Mouse (Mus musculus): Measurements from ENCODE around the gene Trmt10b. TPM values are rescaled to one million over a fixed set of nuclear protein-coding genes. Genes with fewer than 3 reads are reported as not detected.

Trmt10b gene
- 1 to 10 TPM; 4.0 to 6.2 TPM for total RNA-seq (2021)
- long read RNA-seq, experiment 1, transcript Trmt10b-201 (9 exons, 2,064 nt): major isoform, 6 of 9 reads
- long read RNA-seq, experiment 1, partial matches to known transcripts: 0 of 9 reads
- long read RNA-seq, experiment 1, other reads (novel, unspliced or antisense): 3 of 9 reads
- long read RNA-seq, experiment 2, transcript Trmt10b-201 (9 exons, 2,064 nt): major isoform, 11 of 14 reads
- long read RNA-seq, experiment 2, partial matches to known transcripts: 0 of 14 reads
- long read RNA-seq, experiment 2, other reads (novel, unspliced or antisense): 3 of 14 reads

DNA sequence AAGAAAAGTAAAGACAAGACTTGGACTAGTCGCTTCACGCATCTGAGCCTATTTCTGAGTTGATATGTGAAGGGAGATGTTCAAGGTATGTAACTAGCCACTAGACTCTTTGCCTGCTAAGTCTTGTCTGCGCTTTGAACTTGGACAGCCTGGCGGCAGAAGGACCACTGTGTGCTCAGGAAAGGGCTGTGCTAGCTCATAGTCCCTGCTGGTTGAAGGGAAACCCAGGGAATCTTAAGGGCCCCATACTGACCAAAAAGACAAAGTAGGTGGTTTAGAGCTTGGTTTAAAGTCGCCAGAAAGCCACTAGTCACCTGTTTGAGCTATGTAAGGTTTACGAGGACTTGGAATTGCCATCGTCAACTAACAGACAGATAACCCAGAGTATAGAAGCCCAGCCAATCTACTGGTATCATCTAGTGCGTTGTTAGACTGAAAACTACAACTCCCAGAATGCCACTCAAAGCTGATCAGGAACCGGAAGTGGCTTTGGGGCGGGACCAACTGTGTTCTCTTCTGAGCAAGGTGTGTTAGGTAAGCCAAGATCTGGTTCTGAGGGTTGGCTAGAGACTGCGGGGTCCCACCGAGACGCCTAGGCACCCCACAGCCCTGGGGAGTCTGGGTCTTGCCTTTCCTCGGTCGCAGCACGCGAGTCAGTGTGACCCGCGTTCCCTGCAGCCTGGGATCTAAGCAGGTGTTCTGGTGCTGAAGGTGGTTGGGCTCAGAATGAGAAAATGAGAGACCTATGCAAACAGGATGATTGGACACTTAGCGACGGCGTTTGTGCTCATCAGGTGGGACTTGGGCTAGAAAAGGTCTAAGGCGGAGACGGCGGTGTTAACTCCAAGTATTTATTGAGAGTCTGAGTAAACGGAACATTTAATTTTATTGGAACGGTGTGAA, at the start of gene Trmt10b:
Trmt10b (plus strand) TSS at position 466 of the 903 bp plus-strand sequence.
- peak; percentile 55 for DNase-seq

DNA sequence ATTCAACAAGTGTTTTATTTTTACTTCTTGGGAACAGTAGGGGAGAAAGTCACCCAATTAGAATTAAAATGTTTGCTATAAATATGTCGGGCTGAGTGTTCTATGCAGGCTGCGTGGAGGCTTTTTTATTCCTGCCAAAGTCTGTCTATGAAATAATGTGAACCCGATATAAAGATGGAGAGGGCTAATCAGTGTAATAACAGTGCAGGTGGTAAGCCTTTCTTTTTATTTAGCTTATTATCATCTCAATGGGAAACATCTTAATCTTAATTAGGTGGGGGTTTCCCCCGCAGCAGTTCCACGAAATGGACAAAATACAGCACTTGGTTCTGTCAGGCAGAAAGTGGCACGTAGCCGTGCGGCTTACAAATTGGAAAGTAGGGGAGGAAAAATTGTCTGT, 45.7 kb upstream of the Trmt10b start:
- no peak for DNase-seq

- DNase-seq: no peak
Observed at GRCm38 (mm10) chr4:45252861-45253262, 44.1 kb upstream of the Trmt10b start.

GRCm38 (mm10) chr4:45253839-45254601, 42.9 kb upstream of the Trmt10b start:
- DNase-seq: no peak

DNA sequence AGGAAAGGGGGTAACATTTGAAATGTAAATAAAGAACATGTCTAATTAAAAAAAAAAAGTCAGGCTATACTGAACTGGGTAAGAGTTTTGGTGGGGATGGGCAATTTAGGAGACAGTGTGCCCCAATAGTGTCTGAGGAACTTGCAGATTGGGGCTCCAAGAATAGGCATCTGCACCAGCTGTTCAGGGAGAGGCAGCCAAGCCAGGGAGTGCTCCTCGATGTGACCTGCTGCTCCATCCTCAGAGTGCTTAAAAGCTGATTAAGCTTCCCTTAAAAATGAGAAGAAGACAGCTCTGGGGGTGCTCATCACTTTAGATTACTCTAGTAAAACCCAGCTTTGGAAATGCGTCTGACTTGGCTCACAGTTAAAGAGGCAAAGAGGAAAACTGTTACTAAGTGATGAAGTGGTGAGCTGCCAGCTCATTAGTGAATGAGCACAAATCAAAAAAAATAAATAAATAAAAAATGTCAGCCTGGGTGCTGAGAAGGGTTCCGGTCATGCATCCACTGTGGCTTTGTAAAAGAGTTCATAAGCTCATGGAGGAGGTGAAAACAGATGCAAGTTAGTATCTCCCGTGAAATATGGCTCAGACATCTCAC, 37.6 kb upstream of the Trmt10b start:
- DNase-seq: no peak

- no peak for DNase-seq
Observed at GRCm38 (mm10) chr4:45261551-45261950, 35.4 kb upstream of the Trmt10b start.

DNA sequence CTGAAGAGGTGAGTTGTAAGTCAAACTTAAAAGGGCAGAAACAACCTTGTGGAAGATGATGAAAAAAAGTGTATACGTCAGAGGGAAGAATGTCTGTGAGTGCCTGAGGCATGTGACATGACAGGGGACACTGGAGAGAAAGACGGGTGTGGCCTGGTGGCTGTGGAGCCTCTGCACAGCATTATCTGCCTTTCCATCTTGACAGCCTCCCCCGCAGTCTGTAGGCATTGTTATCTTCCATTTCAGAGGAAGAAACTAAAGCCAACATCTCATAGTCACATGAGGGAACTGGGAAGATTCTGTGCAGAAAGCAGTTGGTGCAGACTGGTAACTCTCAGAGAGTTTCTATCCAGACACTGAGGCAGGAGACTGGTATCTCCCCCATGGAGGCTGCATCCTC, 29.0 kb upstream of the Trmt10b start:
- no peak for DNase-seq

GRCm38 (mm10) chr4:45271041-45271452, 25.9 kb upstream of the Trmt10b start:
- peak; percentile 71 for DNase-seq

- DNase-seq: no peak
Observed at GRCm38 (mm10) chr4:45275770-45276169, 21.2 kb upstream of the Trmt10b start.

DNA sequence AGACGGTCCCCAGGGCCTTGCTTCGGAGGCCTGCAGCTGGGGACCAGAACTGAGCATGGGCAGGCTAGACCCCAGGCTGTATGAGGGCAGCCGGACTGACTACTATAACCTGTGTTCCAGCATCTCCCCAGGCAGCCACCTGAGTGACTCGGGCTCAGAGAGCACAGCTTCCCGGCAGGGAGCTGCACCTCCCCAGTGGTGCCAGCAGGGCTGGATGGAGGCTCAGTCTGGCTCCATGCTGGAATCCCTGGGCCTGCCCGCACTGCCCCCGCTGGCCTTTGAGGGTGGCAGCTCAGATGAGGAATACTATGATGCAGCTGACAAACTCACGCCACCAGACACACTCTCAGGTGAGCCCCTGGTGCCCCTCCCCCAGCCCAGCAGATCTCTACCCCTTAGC, 17.6 kb upstream of the Trmt10b start:
- no peak for DNase-seq

DNA sequence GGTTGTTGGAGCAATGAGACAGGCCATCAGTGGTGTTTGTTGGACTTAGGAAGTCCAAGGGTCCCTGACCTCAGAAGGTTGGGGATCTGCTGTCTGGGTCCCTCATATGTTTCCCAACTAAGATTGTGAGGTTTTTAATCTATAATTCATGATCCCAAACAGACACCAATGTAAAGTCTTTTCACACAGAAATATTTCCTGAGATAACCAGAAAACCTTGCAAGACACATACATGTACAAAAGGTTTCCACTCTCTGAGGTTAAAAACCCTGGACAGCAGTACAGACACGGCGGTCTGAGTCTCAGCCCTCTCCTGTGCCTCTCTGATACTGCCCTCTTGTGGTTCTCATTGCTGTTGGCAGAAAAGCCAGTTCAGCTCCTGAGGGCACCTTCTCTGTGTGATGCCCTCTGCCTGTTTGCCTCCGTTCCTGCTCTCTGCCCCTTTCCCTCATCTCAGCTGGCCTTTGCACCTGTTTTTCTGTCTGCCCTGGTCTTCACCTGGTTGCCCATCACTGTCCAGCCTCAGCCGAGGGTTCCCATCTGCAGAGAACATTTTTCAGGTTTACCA, 16.9 kb upstream of the Trmt10b start:
- peak; percentile 48 for DNase-seq

DNA sequence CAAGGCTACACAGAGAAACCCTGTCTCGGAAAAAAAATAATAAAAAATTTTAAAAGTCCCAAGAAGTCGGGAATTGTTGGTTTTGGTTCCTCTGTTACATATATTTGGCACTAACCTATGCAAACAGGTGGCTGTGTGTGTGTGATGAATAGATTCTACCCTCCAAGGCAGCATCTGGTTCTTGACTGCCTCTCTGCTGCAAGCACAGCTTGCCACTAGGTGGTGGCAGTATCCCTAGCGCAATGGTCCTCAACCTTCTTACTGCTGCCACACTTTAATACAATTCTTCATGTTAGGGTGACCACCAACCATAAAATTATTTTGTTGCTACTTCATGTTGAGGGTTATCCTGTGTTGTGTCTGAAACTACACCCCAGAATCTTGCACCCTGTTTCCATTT, 10.6 kb upstream of the Trmt10b start:
- DNase-seq: no peak

GRCm38 (mm10) chr4:45287906-45288305, 9.0 kb upstream of the Trmt10b start:
- no peak for DNase-seq

GRCm38 (mm10) chr4:45305536-45305935, 8.6 kb downstream of the Trmt10b start:
- no peak for DNase-seq

DNA sequence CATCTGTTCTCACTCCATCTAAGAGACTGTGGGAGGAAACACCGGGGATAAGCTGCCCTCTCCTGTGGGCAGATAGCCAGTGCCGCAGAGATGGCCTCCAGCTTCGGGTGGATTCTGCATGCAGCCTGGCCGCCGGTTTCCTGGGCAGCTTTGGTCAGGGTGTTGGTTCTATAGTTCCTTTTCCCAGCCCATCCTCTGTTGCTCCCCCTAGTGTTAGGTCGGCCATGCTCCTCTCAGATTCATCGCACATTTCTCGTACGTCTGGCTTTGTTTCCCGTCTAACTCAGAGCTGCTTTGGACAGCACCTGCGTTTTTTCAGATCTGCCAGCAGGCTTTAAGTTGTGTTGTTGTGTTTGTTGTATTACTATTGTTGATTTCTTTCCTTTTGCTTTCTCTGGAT, 11.1 kb downstream of the Trmt10b start:
- no peak for DNase-seq

DNA sequence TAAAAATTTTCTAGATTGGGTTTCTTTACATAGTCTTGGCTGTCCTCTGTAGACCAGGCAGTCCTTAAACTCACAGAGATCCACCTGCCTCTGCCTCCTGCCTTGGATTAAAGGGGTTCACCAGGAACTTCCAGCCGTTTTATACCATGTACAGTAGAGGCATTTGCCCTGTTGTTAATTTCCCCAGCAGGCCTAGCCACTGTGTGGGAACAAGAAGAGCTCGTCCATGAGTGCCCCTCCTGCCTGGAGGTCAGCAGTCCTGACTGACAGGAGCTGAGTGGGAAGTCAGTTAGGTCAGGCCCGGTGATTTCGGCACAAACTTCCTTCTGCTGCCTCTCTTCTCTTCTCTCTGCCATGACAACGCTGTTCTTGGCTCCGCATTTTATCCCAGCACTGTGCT, 11.7 kb downstream of the Trmt10b start:
- DNase-seq: no peak

GRCm38 (mm10) chr4:45311056-45311455, 14.1 kb downstream of the Trmt10b start:
- DNase-seq: no peak

DNA sequence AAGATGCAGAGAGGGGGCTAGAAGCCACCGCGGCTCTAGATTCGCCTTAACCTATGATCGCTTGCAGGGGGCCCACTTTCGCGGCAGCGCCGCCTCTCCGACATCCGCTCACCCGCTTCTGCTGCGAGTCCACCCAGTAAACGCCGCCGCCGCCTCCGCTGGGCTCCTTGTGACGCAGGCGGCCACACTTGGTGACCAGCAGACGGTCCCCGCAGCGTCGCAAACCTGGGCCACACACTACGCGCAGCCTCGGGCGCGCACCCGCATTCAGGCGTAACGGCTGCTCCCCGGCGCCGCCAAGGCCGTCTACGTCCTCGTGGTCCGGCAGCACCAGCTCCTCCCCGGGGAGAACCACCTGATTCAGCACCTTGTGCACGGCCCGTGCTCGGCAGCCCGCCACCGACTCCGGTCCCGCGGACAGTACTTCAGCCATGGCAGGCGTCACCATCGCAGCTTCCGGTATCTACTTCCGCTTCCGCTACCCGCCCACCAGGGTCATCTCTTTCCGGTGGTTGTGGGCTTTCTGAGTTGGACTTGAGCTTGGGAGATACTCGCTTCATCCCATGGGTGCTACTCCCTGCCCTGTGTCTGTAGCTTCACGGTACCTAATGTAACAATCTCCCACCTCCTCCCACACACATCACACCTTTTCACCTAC, 23.4 kb downstream of the Trmt10b start:
- peak; percentile 83 for DNase-seq

DNA sequence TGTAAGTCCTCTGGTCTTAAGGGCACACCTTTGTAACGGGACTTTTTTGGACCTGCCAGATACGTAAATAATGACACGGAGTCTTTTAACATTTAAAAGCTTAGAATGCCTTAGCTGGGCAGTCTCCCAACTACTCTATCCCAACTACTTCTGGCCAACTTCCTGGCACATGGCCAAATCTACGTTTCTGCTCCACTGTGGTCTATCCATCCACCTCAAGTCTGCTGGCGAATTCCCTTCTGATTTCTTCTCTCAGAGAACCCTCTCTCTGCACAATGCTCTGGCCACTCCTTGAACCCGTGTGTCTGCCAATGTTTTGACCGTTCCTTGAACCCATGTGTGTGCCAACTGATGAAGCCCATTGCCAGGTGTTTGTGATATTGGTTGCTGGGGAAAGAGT, 34.2 kb downstream of the Trmt10b start:
- DNase-seq: no peak

DNA sequence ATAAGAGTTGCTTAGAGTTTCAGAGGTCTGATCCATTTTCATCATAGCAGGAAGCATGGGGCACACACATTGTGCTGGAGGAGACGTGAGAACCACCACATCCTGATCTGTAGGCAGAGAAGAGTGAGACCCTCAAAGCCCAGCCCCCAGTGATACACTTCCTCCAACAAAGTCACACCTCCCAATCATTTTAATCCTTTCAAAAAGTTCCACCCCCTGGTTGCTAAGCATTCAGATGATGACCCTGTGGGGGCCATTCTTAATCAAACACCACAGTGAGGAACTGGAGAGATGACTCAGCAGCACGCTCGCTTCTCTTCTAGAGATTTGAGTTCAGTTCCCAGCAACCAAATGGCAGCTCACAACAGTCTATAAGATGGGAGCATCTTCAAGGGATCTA, 35.5 kb downstream of the Trmt10b start:
- DNase-seq: no peak

GRCm38 (mm10) chr4:45341226-45341625, 44.3 kb downstream of the Trmt10b start:
- DNase-seq: no peak
